Mouse (Mus musculus): Measurements from ENCODE around the gene Gm10486. TPM values are rescaled to one million over a fixed set of nuclear protein-coding genes. Genes with fewer than 3 reads are reported as not detected.

The Gm10486 gene
- polyA plus RNA-seq (2017; shearing (Covaris generic)) = not detected

GRCm38 (mm10) chrX:35067084-35067483 is at the start of gene Gm10486:
Gene Gm10486 (plus strand): TSS chrX:35067384.

Measured in CD4-positive, CD25-positive, alpha-beta regulatory T cell, adult 9 weeks (primary cell).